Mouse (Mus musculus) layer of hippocampus, adult 11-12 months (tissue): ENCODE data around the gene Tmem192.
"Not testable (repeated sequence)": the region's sequence is repeated elsewhere in the genome, so short reads cannot be mapped to it uniquely, and the experiment has no call there.

Experiments
- DNase-seq: peaks from one replicate; pipeline ENCODE4 v3.0.0; 2022; ENCODE audit warnings: low spot score

Tmem192 gene

GRCm38 (mm10) chr8:64983150-64983897 lies 36.3 kb downstream of the Tmem192 start:
- DNase-seq, result no peak

GRCm38 (mm10) chr8:64987731-64988130 lies 40.7 kb downstream of the Tmem192 start, which contains the start of gene Trim75:
TSS of gene Trim75 (minus strand) at chr8:64987831.
- DNase-seq, result no peak

DNA sequence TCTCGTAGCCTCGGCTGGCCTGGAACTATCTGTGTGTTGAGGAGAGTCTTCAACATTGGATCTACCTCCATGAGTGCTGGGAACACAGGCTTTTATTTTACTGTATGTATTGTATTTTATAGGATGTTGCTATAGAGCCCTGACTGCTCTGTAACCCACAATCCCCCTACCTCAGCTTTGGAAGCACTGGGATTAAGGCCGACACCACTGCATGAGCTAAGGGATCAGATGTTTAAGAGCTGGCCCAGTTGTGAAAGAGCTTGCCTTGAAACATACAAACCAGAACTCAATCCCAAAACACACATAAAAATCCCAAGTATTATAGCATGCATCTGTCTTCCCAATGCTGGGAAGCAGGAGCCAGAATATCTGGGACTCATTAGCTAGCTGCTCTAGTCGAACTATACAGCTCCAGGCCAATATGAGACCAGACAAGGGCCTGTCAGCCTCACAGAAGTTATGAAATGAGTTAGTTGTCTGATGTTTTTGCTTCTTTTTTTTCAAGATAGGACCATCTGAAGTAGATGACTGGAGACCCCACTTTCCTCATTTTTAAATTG lies 51.9 kb downstream of the Tmem192 start:
- DNase-seq, result no peak

- DNase-seq, result not testable (repeated sequence)
These were observed 60.6 kb downstream of the Tmem192 start for GRCm38 (mm10) chr8:65007616-65008015.

DNA sequence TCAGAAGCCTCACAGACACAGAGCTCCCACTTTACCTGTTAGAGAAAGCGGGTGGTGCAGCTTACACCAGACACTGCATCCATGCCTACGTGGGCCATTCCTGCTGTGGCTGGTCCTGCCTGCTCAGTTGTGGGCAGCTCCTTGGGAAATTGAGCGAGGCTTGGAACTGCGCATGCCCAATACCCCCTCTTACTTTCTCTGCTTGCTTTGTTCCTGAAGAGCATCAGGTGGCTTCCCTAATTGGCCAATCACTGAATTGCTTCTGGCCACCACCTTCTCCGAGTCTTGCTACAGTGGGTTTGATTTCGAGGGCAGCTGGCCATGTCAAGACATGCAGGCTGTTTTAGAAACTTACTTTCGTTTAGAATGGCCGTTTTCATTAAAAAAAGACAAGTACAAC lies 71.4 kb downstream of the Tmem192 start, which contains the start of the genes Trim61 and Trim60:
TSS of gene Trim61 (minus strand) at position 101 of the 400 bp plus-strand sequence.
TSS of gene Trim60 (minus strand) at position 162 of the 400 bp plus-strand sequence.
- no peak for DNase-seq
